Mouse (Mus musculus): ENCODE results near the gene Npas1. TPM values are rescaled to one million over a fixed set of nuclear protein-coding genes. Genes with fewer than 3 reads are reported as not detected.

Npas1 gene
- polyA plus RNA-seq, 1 experiment from 2014 or later = 6.7 TPM

- H3K4me3 ChIP-seq = no peak overlapping the region
- H3K9me3 ChIP-seq = no peaks in the 10 kb centered on the region
- H3K27ac ChIP-seq (replicated peaks) = no peak overlapping the region
- no peak overlapping the region for H3K4me2 ChIP-seq (replicated peaks)
- H3K36me3 ChIP-seq = peaks cover 10% of the 10 kb centered on the region
- no peak overlapping the region for H3K9ac ChIP-seq (replicated peaks)
- H3K4me1 ChIP-seq = no peaks in the 10 kb centered on the region
- H3K27me3 ChIP-seq = no peaks in the 10 kb centered on the region
- no peak for ATAC-seq (replicated peaks)
Measured at GRCm38 (mm10) chr7:16441241-16441640, 36.3 kb downstream of the Npas1 start.

GRCm38 (mm10) chr7:16435088-16435487 lies 42.4 kb downstream of the Npas1 start:
- 86% methylated on average over 9 of the region's 9 CpGs for WGBS
- H3K36me3 ChIP-seq = peaks cover 71% of the 10 kb centered on the region
- H3K9me3 ChIP-seq = no peaks in the 10 kb centered on the region
- H3K4me2 ChIP-seq (replicated peaks) = no peak overlapping the region
- no peaks in the 10 kb centered on the region for H3K4me1 ChIP-seq
- no peak overlapping the region for H3K4me3 ChIP-seq
- H3K27me3 ChIP-seq = no peaks in the 10 kb centered on the region
- H3K27ac ChIP-seq (replicated peaks) = no peak overlapping the region
- ATAC-seq (replicated peaks) = no peak
- no peak overlapping the region for H3K9ac ChIP-seq (replicated peaks)

DNA sequence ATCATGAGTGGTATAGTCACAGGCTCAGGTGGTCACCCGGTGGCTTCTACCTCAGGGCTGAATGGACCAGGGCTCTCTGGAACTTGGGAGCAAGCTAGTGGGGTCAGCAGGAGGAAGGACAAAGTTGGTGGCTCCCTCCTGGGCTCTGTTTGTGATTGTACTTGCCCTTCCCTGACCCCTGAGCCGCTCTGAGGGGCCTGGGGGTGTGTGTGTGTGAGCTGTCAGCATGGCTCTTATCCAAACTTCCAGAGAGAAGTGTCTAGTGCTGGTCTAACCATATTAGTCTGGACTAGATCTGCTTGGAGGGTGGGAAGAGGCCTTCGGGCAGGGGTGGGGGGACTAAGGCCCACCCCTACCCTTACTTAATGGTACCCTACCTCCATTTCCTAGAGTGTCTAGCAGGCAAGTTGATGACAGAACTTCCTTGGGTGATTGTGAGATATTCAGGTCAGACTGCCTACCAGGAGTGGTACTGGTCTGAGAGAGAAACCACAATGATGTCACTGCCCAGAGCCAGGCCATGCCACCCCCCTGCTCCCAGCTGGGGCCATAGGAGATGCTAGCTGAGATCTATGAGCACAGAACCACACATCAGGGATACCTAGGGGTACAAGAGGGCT lies 44.1 kb downstream of the Npas1 start:
- H3K27me3 ChIP-seq = no peaks in the 10 kb centered on the region
- H3K4me3 ChIP-seq = no peak overlapping the region
- WGBS = 94% methylated on average over 3 of the region's 3 CpGs
- peaks cover 88% of the 10 kb centered on the region for H3K36me3 ChIP-seq
- H3K4me1 ChIP-seq = no peaks in the 10 kb centered on the region
- no peaks in the 10 kb centered on the region for H3K9me3 ChIP-seq
- no peak overlapping the region for H3K9ac ChIP-seq (replicated peaks)
- H3K4me2 ChIP-seq (replicated peaks) = no peak overlapping the region
- no peak overlapping the region for H3K27ac ChIP-seq (replicated peaks)
- ATAC-seq (replicated peaks) = no peak

DNA sequence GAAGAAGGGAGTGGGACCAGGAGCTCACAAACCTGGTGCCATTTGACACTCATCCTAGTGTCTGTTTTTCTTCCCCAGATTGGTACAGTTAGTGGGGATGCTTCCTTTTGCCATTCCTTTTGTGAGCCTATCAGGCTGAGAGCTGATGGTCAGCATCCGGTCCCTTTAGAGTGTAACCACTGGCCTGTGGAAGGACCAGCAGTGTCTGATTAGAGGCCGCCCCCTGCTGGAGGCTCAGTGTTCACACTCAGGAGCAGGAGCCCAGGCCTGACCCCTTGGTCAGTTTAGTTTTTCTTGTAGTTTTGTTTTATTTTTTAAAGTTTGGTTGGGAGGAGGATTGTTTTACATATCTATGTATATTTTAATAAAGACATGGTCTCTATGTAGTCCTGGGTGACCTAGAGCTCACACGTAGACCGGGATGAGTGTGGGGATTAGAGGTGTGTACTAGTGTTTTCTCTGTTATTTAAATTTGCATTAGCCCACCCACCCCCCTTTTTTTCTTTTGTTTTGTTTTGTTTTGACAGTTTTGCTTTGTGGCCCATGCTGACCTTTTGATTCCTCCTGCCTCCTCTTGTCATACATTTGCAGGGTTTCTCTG lies 51.3 kb downstream of the Npas1 start:
- no peak overlapping the region for H3K27ac ChIP-seq (replicated peaks)
- H3K27me3 ChIP-seq = no peaks in the 10 kb centered on the region
- H3K4me2 ChIP-seq (replicated peaks) = no peak overlapping the region
- no peak overlapping the region for H3K9ac ChIP-seq (replicated peaks)
- H3K36me3 ChIP-seq = peaks cover 97% of the 10 kb centered on the region
- 0 out of 2 replicates have a peak, but pooled peaks have one; percentile 73 for ATAC-seq (replicated peaks)
- H3K9me3 ChIP-seq = no peaks in the 10 kb centered on the region
- H3K4me3 ChIP-seq = no peak overlapping the region
- 49% methylated on average over 4 of the region's 4 CpGs for WGBS
- H3K4me1 ChIP-seq = no peaks in the 10 kb centered on the region

- Histone ChIP-seq H3K27ac (replicated peaks) (no peak overlapping the region), H3K4me1 (no peaks in the 10 kb centered on the region), H3K4me3 (no peak overlapping the region), H3K4me2 (replicated peaks) (no peak overlapping the region), H3K9me3 (no peaks in the 10 kb centered on the region), H3K36me3 (peaks cover 97% of the 10 kb centered on the region), H3K27me3 (no peaks in the 10 kb centered on the region), H3K9ac (replicated peaks) (no peak overlapping the region)
- WGBS = 93% methylated on average over 10 of the region's 10 CpGs
- no peak for ATAC-seq (replicated peaks)
Measured at GRCm38 (mm10) chr7:16425721-16426120, 51.8 kb downstream of the Npas1 start.

- H3K9ac ChIP-seq (replicated peaks) = no peak overlapping the region
- no peak overlapping the region for H3K4me3 ChIP-seq
- H3K4me2 ChIP-seq (replicated peaks) = no peak overlapping the region
- 96% methylated on average over 9 of the region's 9 CpGs for WGBS
- no peaks in the 10 kb centered on the region for H3K9me3 ChIP-seq
- no peaks in the 10 kb centered on the region for H3K4me1 ChIP-seq
- no peak overlapping the region for H3K27ac ChIP-seq (replicated peaks)
- no peaks in the 10 kb centered on the region for H3K27me3 ChIP-seq
- peaks cover 97% of the 10 kb centered on the region for H3K36me3 ChIP-seq
- ATAC-seq (replicated peaks) = no peak
Measured at GRCm38 (mm10) chr7:16423731-16424130, 53.8 kb downstream of the Npas1 start.

DNA sequence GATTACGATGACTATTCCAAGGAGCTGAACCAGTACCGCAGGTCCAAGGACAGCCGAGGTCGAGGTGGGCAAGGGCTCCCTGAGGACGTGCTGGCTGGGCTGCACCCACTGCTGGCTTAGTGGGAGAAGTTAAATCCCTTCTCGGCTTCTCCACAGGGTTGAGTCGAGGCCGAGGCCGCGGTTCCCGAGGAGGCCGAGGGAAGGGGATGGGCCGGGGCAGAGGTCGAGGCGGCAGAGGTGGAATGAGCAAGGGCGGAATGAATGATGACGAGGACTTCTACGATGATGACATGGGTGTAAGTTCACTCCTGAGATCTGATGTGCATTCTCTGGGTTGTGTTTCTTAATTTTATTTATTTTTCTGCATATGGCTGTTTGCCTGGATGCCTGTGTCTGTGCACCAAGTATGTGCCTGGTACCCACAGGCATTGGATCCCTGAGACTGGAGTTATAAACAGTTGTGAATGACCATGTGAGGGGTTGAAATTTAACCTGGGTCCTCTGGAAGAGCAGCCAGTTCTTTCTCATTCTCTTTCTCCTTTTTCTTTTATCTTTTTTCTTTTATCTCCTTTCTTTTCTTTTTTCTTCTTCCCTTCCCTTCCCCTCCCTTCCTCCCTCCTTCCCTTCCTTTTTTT lies 55.2 kb downstream of the Npas1 start:
- no peak overlapping the region for H3K4me3 ChIP-seq
- H3K27ac ChIP-seq (replicated peaks) = no peak overlapping the region
- no peak overlapping the region for H3K9ac ChIP-seq (replicated peaks)
- no peak for ATAC-seq (replicated peaks)
- H3K4me2 ChIP-seq (replicated peaks) = no peak overlapping the region
- H3K36me3 ChIP-seq = peaks cover 98% of the 10 kb centered on the region
- WGBS = 92% methylated on average over 18 of the region's 18 CpGs
- H3K9me3 ChIP-seq = no peaks in the 10 kb centered on the region
- no peaks in the 10 kb centered on the region for H3K4me1 ChIP-seq
- H3K27me3 ChIP-seq = no peaks in the 10 kb centered on the region

- Histone ChIP-seq H3K4me3 (no peak overlapping the region), H3K36me3 (peaks cover 90% of the 10 kb centered on the region), H3K4me1 (no peaks in the 10 kb centered on the region), H3K9me3 (no peaks in the 10 kb centered on the region), H3K27ac (replicated peaks) (no peak overlapping the region), H3K9ac (replicated peaks) (no peak overlapping the region), H3K4me2 (replicated peaks) (no peak overlapping the region), H3K27me3 (no peaks in the 10 kb centered on the region)
- ATAC-seq (replicated peaks) = no peak
- WGBS = 96% methylated on average over 8 of the region's 8 CpGs
Measured at GRCm38 (mm10) chr7:16420493-16421118, 56.9 kb downstream of the Npas1 start.

DNA sequence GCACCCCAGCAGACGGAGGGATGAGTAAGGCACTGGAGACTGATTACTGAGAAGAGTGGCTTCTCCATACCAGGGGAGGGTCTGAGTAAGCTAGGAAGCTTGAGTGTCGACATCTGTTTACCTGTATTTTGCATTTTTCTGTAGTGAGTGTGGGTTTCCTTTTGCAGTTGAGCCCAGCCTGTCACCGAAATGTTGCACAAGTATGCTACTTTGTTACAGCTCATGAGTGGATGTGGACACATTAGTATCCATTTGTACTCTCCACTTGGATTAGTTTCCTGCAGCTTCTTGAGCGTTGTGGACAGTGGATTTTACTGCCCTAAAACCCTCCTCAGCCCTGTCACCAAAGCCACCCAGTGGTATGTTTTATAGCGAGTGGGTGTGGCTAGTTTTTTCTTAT lies 58.8 kb downstream of the Npas1 start:
- no peak overlapping the region for H3K4me2 ChIP-seq (replicated peaks)
- H3K36me3 ChIP-seq = peaks cover 71% of the 10 kb centered on the region
- no peak overlapping the region for H3K27ac ChIP-seq (replicated peaks)
- H3K9me3 ChIP-seq = no peaks in the 10 kb centered on the region
- 92% methylated on average over 5 of the region's 5 CpGs for WGBS
- no peaks in the 10 kb centered on the region for H3K27me3 ChIP-seq
- H3K4me3 ChIP-seq = no peak overlapping the region
- no peaks in the 10 kb centered on the region for H3K4me1 ChIP-seq
- no peak overlapping the region for H3K9ac ChIP-seq (replicated peaks)
- ATAC-seq (replicated peaks) = no peak

- Histone ChIP-seq H3K36me3 (peaks cover 58% of the 10 kb centered on the region), H3K4me1 (peaks cover 8% of the 10 kb centered on the region; the same call in 1 of the 2 replicates)
Measured at GRCm38 (mm10) chr7:16417141-16417771, 60.3 kb downstream of the Npas1 start.

GRCm38 (mm10) chr7:16415426-16415825 lies 62.1 kb downstream of the Npas1 start:
- H3K27ac ChIP-seq (replicated peaks) = no peak overlapping the region
- H3K9ac ChIP-seq (replicated peaks) = no peak overlapping the region
- no peak for ATAC-seq (replicated peaks)
- H3K4me3 ChIP-seq = no peak overlapping the region
- no peaks in the 10 kb centered on the region for H3K27me3 ChIP-seq
- no peak overlapping the region for H3K4me2 ChIP-seq (replicated peaks)
- H3K36me3 ChIP-seq = peaks cover 40% of the 10 kb centered on the region
- 84% methylated on average over 3 of the region's 3 CpGs for WGBS
- H3K4me1 ChIP-seq = peaks cover 11% of the 10 kb centered on the region; the same call in 1 of the 2 replicates
- H3K9me3 ChIP-seq = no peaks in the 10 kb centered on the region

More at GRCm38 (mm10) chr7:16417141-16417771, 60.3 kb downstream of the Npas1 start:
- 91% methylated on average over 10 of the region's 10 CpGs for WGBS
- Histone ChIP-seq H3K4me3 (no peak overlapping the region), H3K27me3 (no peaks in the 10 kb centered on the region), H3K27ac (replicated peaks) (no peak overlapping the region), H3K4me2 (replicated peaks) (no peak overlapping the region), H3K9me3 (no peaks in the 10 kb centered on the region), H3K9ac (replicated peaks) (no peak overlapping the region)
- ATAC-seq (replicated peaks) = no peak

DNA sequence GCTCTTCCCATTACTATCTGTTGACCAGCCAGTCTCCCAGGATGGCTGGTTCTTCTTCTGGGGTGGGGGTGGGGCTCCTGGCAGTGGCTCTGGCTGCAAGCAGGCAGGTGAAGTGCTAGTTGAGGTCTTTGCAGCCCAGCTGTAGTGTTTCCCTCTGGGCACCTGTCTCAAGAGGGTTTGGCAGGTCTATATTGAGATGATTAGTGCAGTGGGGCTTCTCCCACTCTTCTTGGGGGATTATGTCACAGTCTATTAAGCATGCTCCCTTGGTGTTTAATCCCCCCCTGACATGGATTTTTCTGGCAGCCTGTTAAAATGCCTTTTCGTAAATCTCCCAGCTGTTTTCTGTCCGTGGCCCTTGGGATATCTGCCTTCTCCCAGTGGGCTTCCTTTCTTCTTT lies 64.6 kb downstream of the Npas1 start:
- no peak for ATAC-seq (replicated peaks)
- Histone ChIP-seq H3K4me3 (no peak overlapping the region), H3K4me2 (replicated peaks) (no peak overlapping the region), H3K27ac (replicated peaks) (no peak overlapping the region), H3K27me3 (no peaks in the 10 kb centered on the region), H3K4me1 (peaks cover 11% of the 10 kb centered on the region; the same call in 1 of the 2 replicates), H3K36me3 (peaks cover 16% of the 10 kb centered on the region), H3K9ac (replicated peaks) (no peak overlapping the region), H3K9me3 (no peaks in the 10 kb centered on the region)
- 48% methylated on average over 2 of the region's 2 CpGs for WGBS
